Mouse (Mus musculus): ENCODE data around the gene Dscaml1.
A peak's percentile ranks its signal among the peaks of the same experiment; 100 is the strongest.

Dscaml1 gene

DNA sequence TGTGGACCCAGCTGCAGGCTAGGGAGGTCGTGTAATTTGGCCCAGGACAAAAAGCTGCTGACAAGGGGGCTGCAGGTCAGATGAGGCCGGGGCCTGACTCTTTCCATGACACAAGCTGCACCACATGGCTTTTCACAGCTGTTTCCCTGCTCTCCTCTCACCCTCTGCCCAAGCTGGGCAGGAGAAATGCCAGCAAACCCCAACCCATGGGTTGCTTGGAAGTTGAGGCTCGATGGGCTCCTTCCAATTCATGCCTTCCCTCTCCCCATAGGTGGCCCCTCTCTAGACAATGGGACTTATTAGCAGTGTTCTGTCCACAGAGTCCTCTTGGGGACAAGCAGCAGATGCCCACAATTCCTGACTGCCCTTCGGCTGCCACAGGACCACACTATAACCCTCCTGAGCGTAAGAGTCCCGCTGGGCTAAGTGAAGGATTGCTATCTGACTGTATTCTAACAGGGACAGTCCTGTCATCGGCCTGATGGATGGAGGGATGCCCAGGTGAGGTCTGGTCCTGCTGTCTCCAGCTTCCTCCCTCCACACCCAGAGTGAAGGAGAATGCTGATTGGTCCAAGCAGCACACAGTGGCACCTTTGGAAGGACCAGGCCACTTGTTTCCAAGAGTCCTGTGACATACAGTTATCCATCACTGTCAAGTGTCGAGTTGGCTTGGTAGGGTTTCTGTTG is 365.2 kb downstream of the Dscaml1 start:
- DNase-seq: no peak

DNA sequence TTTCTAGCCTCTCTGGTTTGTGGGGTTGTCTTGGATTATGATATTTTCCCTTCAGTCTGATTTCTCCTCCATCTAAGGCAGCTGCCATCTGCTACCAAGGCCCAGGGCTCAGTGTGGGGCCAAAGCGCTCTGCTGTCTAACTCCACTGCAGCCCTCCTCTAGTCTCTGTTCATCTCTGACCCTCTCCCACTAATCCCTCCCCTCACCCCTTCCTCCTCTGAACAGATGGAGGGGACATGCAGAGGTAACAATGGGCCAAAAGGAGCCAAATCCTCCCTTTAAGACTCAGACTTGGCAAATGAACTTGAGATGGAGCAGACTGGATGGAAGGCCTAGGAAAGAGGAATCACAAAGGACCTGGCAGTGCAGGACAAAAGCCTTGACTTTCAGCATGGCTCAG is 365.8 kb downstream of the Dscaml1 start:
- no peak for DNase-seq

- no peak for DNase-seq
Observed at GRCm38 (mm10) chr9:45793697-45794096, 367.3 kb downstream of the Dscaml1 start.

- peak; percentile 67 for DNase-seq
Observed at GRCm38 (mm10) chr9:45795722-45796121, 369.3 kb downstream of the Dscaml1 start.

- DNase-seq: no peak
Observed at GRCm38 (mm10) chr9:45797271-45797670, 370.8 kb downstream of the Dscaml1 start.

GRCm38 (mm10) chr9:45798467-45799164 is 372.2 kb downstream of the Dscaml1 start:
- DNase-seq: peak; percentile 58

GRCm38 (mm10) chr9:45799402-45799801 is 373.0 kb downstream of the Dscaml1 start:
- DNase-seq: no peak
